Mouse (Mus musculus) embryo, embryonic 9.5 days (tissue): ENCODE data around the gene Nrbp1.

Experiments used
- DNase-seq: peaks from one replicate; pipeline ENCODE4 v3.0.0-alpha.2; 2017; ENCODE audit errors: extremely low spot score

Nrbp1 gene

GRCm38 (mm10) chr5:31240637-31241521 lies at the start of gene Nrbp1, which contains the start of gene Gm9970:
Nrbp1 (plus strand) TSS chr5:31240864.
Gm9970 (minus strand) TSS chr5:31241232.
- peak; percentile 93 for DNase-seq

GRCm38 (mm10) chr5:31192045-31192938 lies 48.4 kb upstream of the Nrbp1 start:
- no peak for DNase-seq

GRCm38 (mm10) chr5:31192939-31193630 lies 47.6 kb upstream of the Nrbp1 start, which contains the start of the genes Snx17 and Eif2b4:
Snx17 (plus strand) TSS chr5:31193227.
Eif2b4 (minus strand) TSS chr5:31193430.
- DNase-seq = peak; percentile 99

- no peak for DNase-seq
Observed at GRCm38 (mm10) chr5:31193631-31194281, 46.9 kb upstream of the Nrbp1 start.

GRCm38 (mm10) chr5:31194486-31195485 lies 45.9 kb upstream of the Nrbp1 start:
- no peak for DNase-seq

- no peak for DNase-seq
Observed at GRCm38 (mm10) chr5:31195671-31196070, 45.0 kb upstream of the Nrbp1 start.

GRCm38 (mm10) chr5:31196207-31196606 lies 44.5 kb upstream of the Nrbp1 start:
- no peak for DNase-seq

- no peak for DNase-seq
Observed at GRCm38 (mm10) chr5:31197072-31197471, 43.6 kb upstream of the Nrbp1 start.

GRCm38 (mm10) chr5:31198170-31198569 lies 42.5 kb upstream of the Nrbp1 start:
- DNase-seq = no peak

GRCm38 (mm10) chr5:31198616-31199320 lies 41.9 kb upstream of the Nrbp1 start:
- DNase-seq = no peak

- DNase-seq = no peak
Observed at GRCm38 (mm10) chr5:31199321-31199892, 41.3 kb upstream of the Nrbp1 start.

- DNase-seq = no peak
Observed at GRCm38 (mm10) chr5:31199893-31200292, 40.8 kb upstream of the Nrbp1 start.

GRCm38 (mm10) chr5:31200327-31200768 lies 40.3 kb upstream of the Nrbp1 start:
- DNase-seq = no peak

GRCm38 (mm10) chr5:31201042-31201741 lies 39.5 kb upstream of the Nrbp1 start:
- DNase-seq = no peak

GRCm38 (mm10) chr5:31201742-31202590 lies 38.7 kb upstream of the Nrbp1 start, which contains the start of gene Zfp513:
Zfp513 (minus strand) TSS chr5:31202303.
- DNase-seq = peak; percentile 94

GRCm38 (mm10) chr5:31202933-31203332 lies 37.7 kb upstream of the Nrbp1 start:
- no peak for DNase-seq

- DNase-seq = no peak
Observed at GRCm38 (mm10) chr5:31203866-31204265, 36.8 kb upstream of the Nrbp1 start.
